Mouse (Mus musculus): ENCODE data around the gene Tox3.

GRCm38 (mm10) chr8:90224172-90224571, 124.0 kb downstream of the Tox3 start:
- TF ChIP-seq POLR2A (IDR thresholded peaks at IDR 0.05; ENCODE audit: extremely low read depth, insufficient read depth, low read length) = no peak
- no peak for TF ChIP-seq CTCF (IDR thresholded peaks at IDR 0.05; ENCODE audit: extremely low read depth, insufficient read depth, low read length)

Data from cortical plate, adult 2 months (tissue).